Mouse (Mus musculus): Measurements from ENCODE around the gene Krt8. TPM values are rescaled to one million over a fixed set of nuclear protein-coding genes. Genes with fewer than 3 reads are reported as not detected.

The Krt8 gene
- polyA plus RNA-seq, 2 experiments, result 7.9 to 19.8 TPM

- ATAC-seq (ENCODE audit: low FRiP score, low read depth) (no peak), DNase-seq (ENCODE audit: low spot score) (no peak)
- Histone ChIP-seq H3K4me1 (ENCODE audit: control insufficient read depth, insufficient read depth, low read length) (no peaks in the 10 kb centered on the region), H3K4me3 (replicated peaks; ENCODE audit: low read length) (no peak overlapping the region), H3K9me3 (ENCODE audit: control insufficient read depth, low read length) (no peaks in the 10 kb centered on the region), H3K27ac (replicated peaks; ENCODE audit: low read depth, low read length) (no peak overlapping the region), H3K36me3 (ENCODE audit: control insufficient read depth, insufficient read depth, low read length) (no peaks in the 10 kb centered on the region), H3K4me2 (replicated peaks; ENCODE audit: low read depth, low read length, severe bottlenecking) (no peak overlapping the region), H3K27me3 (ENCODE audit: control insufficient read depth, insufficient read depth, low read length) (no peaks in the 10 kb centered on the region), H3K9ac (ENCODE audit: low read depth, low read length, severe bottlenecking) (no peak overlapping the region)
- WGBS, result 87% methylated on average over 3 of the region's 3 CpGs
- no peak for TF ChIP-seq POLR2A (IDR thresholded peaks at IDR 0.05; ENCODE audit: borderline replicate concordance, extremely low read depth, insufficient read depth, insufficient read length)
Observed at GRCm38 (mm10) chr15:102044745-102045144, 40.5 kb upstream of the Krt8 start.

- H3K9ac ChIP-seq (ENCODE audit: low read depth, low read length, severe bottlenecking), result peak overlapping the region; percentile 34
- H3K4me2 ChIP-seq (replicated peaks; ENCODE audit: low read depth, low read length, severe bottlenecking), result peak overlapping the region; percentile 45
Observed at GRCm38 (mm10) chr15:102041951-102042350, 37.7 kb upstream of the Krt8 start.

GRCm38 (mm10) chr15:102040277-102040676 lies 36.0 kb upstream of the Krt8 start:
- Histone ChIP-seq H3K4me3 (replicated peaks; ENCODE audit: low read length) (no peak overlapping the region), H3K27me3 (ENCODE audit: control insufficient read depth, insufficient read depth, low read length) (no peaks in the 10 kb centered on the region), H3K36me3 (ENCODE audit: control insufficient read depth, insufficient read depth, low read length) (no peaks in the 10 kb centered on the region), H3K9me3 (ENCODE audit: control insufficient read depth, low read length) (no peaks in the 10 kb centered on the region), H3K4me1 (ENCODE audit: control insufficient read depth, insufficient read depth, low read length) (peaks cover 3% of the 10 kb centered on the region; the same call in 1 of the 2 replicates), H3K4me2 (replicated peaks; ENCODE audit: low read depth, low read length, severe bottlenecking) (no peak overlapping the region), H3K9ac (ENCODE audit: low read depth, low read length, severe bottlenecking) (no peak overlapping the region), H3K27ac (replicated peaks; ENCODE audit: low read depth, low read length) (no peak overlapping the region)
- 64% methylated on average over 4 of the region's 4 CpGs for WGBS
- no peak for TF ChIP-seq POLR2A (IDR thresholded peaks at IDR 0.05; ENCODE audit: borderline replicate concordance, extremely low read depth, insufficient read depth, insufficient read length)
- ATAC-seq (ENCODE audit: low FRiP score, low read depth), result no peak
- DNase-seq (ENCODE audit: low spot score), result no peak

More at GRCm38 (mm10) chr15:102041951-102042350, 37.7 kb upstream of the Krt8 start:
- TF ChIP-seq POLR2A (IDR thresholded peaks at IDR 0.05; ENCODE audit: borderline replicate concordance, extremely low read depth, insufficient read depth, insufficient read length), result no peak
- WGBS, result 12% methylated on average over 7 of the region's 7 CpGs
- Histone ChIP-seq H3K36me3 (ENCODE audit: control insufficient read depth, insufficient read depth, low read length) (no peaks in the 10 kb centered on the region), H3K27ac (replicated peaks; ENCODE audit: low read depth, low read length) (no peak overlapping the region), H3K4me1 (ENCODE audit: control insufficient read depth, insufficient read depth, low read length) (peaks cover 3% of the 10 kb centered on the region; the same call in 1 of the 2 replicates), H3K4me3 (replicated peaks; ENCODE audit: low read length) (no peak overlapping the region), H3K9me3 (ENCODE audit: control insufficient read depth, low read length) (no peaks in the 10 kb centered on the region), H3K27me3 (ENCODE audit: control insufficient read depth, insufficient read depth, low read length) (no peaks in the 10 kb centered on the region)
- ATAC-seq (ENCODE audit: low FRiP score, low read depth) (no peak), DNase-seq (ENCODE audit: low spot score) (no peak)

DNA sequence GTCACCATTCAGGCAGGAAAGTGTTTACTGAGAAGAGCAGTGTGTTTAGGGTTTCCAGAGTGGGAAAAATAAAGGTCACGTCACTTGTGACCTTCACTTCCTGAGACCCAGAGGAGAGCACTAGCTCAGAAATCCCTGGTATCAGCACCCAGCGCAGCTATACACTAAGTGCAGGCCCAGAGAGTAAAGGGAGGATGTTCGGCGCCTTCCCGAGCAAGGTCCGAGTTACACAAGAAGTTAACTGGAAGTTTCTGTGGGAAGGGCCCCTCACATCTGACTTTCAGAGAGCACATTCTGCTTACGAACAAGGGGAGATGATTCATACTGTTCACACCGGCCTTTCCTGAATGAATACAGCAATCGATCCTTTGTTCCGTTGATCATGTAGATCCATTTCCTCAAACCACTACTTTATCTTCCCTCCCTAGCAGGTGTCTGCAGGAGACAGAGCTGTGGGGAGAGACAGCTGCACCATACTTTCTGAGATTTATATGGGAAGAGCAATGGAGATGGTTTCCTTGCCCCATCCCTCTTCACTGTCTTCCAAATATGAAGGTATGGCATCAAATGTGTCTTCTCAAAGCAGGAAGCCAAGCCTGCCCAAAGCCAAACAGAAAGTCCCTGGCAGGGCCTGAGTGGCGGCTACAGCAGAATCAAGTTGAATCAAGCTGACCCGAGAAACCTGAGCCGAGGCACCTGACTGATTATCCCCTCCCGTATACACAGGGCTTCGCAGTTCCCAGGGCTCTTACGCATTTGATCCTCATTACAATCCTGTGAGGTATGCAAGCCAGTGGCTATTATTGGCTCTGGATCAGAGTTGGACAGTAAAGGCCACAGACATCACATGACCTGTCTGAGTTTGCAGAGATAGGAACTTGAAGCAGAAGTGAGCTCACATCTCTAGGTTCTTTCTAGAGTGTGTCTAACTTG lies 30.1 kb upstream of the Krt8 start:
- ATAC-seq (ENCODE audit: low FRiP score, low read depth) (no peak), DNase-seq (ENCODE audit: low spot score) (no peak)
- Histone ChIP-seq H3K4me1 (ENCODE audit: control insufficient read depth, insufficient read depth, low read length) (peaks cover 3% of the 10 kb centered on the region; the same call in 1 of the 2 replicates), H3K36me3 (ENCODE audit: control insufficient read depth, insufficient read depth, low read length) (no peaks in the 10 kb centered on the region), H3K4me3 (replicated peaks; ENCODE audit: low read length) (no peak overlapping the region), H3K4me2 (replicated peaks; ENCODE audit: low read depth, low read length, severe bottlenecking) (no peak overlapping the region), H3K27me3 (ENCODE audit: control insufficient read depth, insufficient read depth, low read length) (no peaks in the 10 kb centered on the region), H3K9ac (ENCODE audit: low read depth, low read length, severe bottlenecking) (no peak overlapping the region), H3K9me3 (ENCODE audit: control insufficient read depth, low read length) (no peaks in the 10 kb centered on the region), H3K27ac (replicated peaks; ENCODE audit: low read depth, low read length) (no peak overlapping the region)
- WGBS, result 61% methylated on average over 16 of the region's 16 CpGs
- no peak for TF ChIP-seq POLR2A (IDR thresholded peaks at IDR 0.05; ENCODE audit: borderline replicate concordance, extremely low read depth, insufficient read depth, insufficient read length)

DNA sequence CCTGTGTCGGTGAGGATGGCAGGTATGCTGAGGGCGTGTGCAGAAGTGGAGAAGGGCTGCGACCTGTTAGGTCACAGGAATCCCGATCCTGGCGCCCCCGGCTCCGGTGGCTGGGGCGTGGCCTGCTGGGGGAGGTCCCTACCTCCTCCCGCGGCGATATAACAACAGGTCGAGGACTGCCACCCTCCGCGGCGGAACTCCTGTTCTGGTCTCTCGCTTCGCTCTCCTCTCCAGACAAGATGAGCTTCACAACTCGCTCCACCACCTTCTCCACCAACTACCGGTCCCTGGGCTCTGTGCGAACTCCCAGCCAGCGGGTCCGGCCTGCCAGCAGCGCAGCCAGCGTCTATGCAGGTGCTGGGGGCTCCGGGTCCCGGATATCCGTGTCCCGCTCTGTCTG lies 23.8 kb upstream of the Krt8 start, which contains the start of gene Krt18:
Gene Krt18 (plus strand): TSS at position 141 of the 400 bp plus-strand sequence.
- H3K27ac ChIP-seq (replicated peaks; ENCODE audit: low read depth, low read length), result no peak within 1 kb of the TSS
- peak within 1 kb of the TSS; percentile 46 for H3K4me2 ChIP-seq (replicated peaks; ENCODE audit: low read depth, low read length, severe bottlenecking)
- ATAC-seq (ENCODE audit: low FRiP score, low read depth) (no peak), DNase-seq (ENCODE audit: low spot score) (no peak)
- H3K36me3 ChIP-seq (ENCODE audit: control insufficient read depth, insufficient read depth, low read length), result no peaks in the 10 kb centered on the region
- H3K9me3 ChIP-seq (ENCODE audit: control insufficient read depth, low read length), result no peaks in the 10 kb centered on the region
- H3K4me1 ChIP-seq (ENCODE audit: control insufficient read depth, insufficient read depth, low read length), result peaks cover 22% of the 10 kb centered on the region
- H3K9ac ChIP-seq (ENCODE audit: low read depth, low read length, severe bottlenecking), result peak within 1 kb of the TSS; percentile 49
- 1% methylated on average over 28 of the region's 28 CpGs for WGBS
- peak within 1 kb of the TSS; percentile 37 for H3K4me3 ChIP-seq (replicated peaks; ENCODE audit: low read length)
- H3K27me3 ChIP-seq (ENCODE audit: control insufficient read depth, insufficient read depth, low read length), result peaks cover 26% of the 10 kb centered on the region
- TF ChIP-seq POLR2A (IDR thresholded peaks at IDR 0.05; ENCODE audit: borderline replicate concordance, extremely low read depth, insufficient read depth, insufficient read length), result no peak

Data from limb, embryonic 14.5 days (tissue).